Mouse (Mus musculus): ENCODE results near the gene Magel2. TPM values are rescaled to one million over a fixed set of nuclear protein-coding genes. Genes with fewer than 3 reads are reported as not detected.

Magel2 gene
- polyA plus RNA-seq (2015; fragmentation: Nextera tagmentation; extraction: Ambion mirVana): 12.9 and 17.4 TPM in 2 replicates

DNA sequence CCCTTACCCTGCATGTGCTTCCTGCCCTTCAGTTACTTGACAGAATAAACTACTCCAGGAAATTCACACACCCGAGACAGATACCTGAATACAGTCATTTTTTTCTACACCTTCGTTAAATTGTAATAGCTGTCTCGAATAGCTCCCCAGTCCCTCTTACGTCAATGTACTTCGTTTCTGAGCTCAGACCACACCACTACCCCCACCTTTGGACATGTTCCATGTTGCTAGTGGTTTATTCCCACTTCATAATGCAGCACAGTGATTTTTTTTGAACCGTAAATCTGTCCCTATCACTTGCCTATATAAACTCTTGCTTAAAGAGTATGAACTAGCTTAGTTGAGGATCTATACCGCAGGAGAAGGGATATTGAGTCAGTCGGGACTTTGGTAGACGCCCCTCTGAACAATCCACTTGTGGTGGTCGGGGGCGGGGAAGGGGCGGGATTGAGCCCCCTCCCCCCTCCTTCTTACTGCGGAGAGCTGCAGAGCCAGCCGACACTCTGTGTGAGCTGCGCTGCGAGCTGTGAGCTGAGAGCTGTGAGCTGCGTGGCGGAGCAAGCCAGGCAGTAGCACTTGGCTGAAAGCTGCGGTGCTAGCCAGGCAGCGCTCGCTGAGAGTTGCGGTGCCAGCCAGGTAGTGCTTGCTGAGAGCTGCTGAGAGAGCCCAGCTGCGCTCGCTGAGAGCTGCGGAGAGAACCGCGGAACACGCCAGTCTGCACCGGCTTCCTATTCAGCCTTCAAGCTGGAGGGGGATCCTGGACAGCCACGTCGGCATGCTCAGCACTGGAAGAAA is at the start of gene Magel2:
Magel2 (plus strand) TSS at position 501 of the 795 bp plus-strand sequence.
- H3K4me3 ChIP-seq: peak within 1 kb of the TSS; percentile 51
- peak within 1 kb of the TSS; percentile 57 for H3K4me2 ChIP-seq
- no peaks in the 10 kb centered on the region for H3K27me3 ChIP-seq
- H3K9me3 ChIP-seq: 0 out of 2 replicates have a peak, but pooled peaks cover 2% of the 10 kb centered on the region
- no peaks in the 10 kb centered on the region for H3K36me3 ChIP-seq
- H3K4me1 ChIP-seq (replicated peaks): peaks cover 18% of the 10 kb centered on the region
- H3K27ac ChIP-seq (replicated peaks): peak within 1 kb of the TSS; percentile 72
- ATAC-seq (ENCODE audit: low FRiP score, low read depth): peak; percentile 96
- 23% methylated on average over 31 of the region's 31 CpGs for WGBS
- H3K9ac ChIP-seq: peak within 1 kb of the TSS; percentile 56

GRCm38 (mm10) chr7:62345411-62345810 is 31.4 kb upstream of the Magel2 start:
- H3K4me2 ChIP-seq: no peak overlapping the region
- H3K9ac ChIP-seq: no peak overlapping the region
- H3K36me3 ChIP-seq: no peaks in the 10 kb centered on the region
- no peaks in the 10 kb centered on the region; the same call in 1 of the 2 replicates for H3K9me3 ChIP-seq
- 39% methylated on average over 1 of the region's 1 CpGs for WGBS
- ATAC-seq (ENCODE audit: low FRiP score, low read depth): no peak
- H3K4me1 ChIP-seq (replicated peaks): 0 out of 2 replicates have a peak, but pooled peaks cover 3% of the 10 kb centered on the region
- H3K27me3 ChIP-seq: no peaks in the 10 kb centered on the region
- no peak overlapping the region for H3K4me3 ChIP-seq
- H3K27ac ChIP-seq (replicated peaks): no peak overlapping the region

- Histone ChIP-seq H3K27me3 (no peaks in the 10 kb centered on the region), H3K9ac (no peak within 1 kb of the TSS), H3K4me2 (no peak within 1 kb of the TSS), H3K36me3 (no peaks in the 10 kb centered on the region), H3K9me3 (no peaks in the 10 kb centered on the region; the same call in none of the 2 replicates), H3K27ac (replicated peaks) (no peak within 1 kb of the TSS), H3K4me1 (replicated peaks) (0 out of 2 replicates have a peak, but pooled peaks cover 3% of the 10 kb centered on the region), H3K4me3 (no peak within 1 kb of the TSS)
- WGBS: 68% methylated on average over 1 of the region's 1 CpGs
- ATAC-seq (ENCODE audit: low FRiP score, low read depth): no peak
Observed at GRCm38 (mm10) chr7:62346269-62346668, 30.5 kb upstream of the Magel2 start, which contains the start of gene Ndn. TSS of gene Ndn (plus strand) at chr7:62346569.

DNA sequence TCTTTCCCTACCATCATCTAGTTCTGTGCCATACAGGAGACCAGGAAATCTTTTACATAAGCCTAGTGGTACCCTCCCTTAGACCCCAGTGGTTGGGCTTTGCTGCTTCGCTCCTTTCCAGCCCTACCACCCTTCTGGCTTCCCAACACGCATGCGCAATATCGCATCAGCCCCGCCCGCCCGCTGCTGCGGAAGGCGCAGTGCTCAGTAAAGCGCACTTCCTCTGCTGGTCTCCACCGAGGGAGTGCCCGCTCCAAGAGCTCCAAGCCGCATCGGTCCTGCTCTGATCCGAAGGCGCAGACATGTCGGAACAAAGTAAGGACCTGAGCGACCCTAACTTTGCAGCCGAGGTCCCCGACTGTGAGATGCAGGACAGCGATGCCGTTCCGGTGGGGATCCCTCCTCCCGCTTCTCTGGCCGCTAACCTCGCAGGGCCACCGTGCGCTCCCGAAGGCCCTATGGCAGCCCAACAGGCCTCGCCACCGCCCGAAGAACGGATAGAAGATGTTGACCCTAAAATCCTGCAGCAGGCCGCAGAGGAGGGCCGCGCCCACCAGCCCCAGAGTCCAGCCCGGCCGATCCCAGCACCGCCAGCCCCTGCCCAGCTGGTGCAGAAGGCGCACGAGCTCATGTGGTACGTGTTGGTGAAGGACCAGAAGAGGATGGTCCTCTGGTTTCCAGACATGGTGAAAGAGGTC is 28.6 kb upstream of the Magel2 start:
- WGBS: 13% methylated on average over 42 of the region's 42 CpGs
- Histone ChIP-seq H3K9ac (peak overlapping the region; percentile 74), H3K4me1 (replicated peaks) (0 out of 2 replicates have a peak, but pooled peaks cover 3% of the 10 kb centered on the region), H3K4me3 (peak overlapping the region; percentile 64), H3K9me3 (no peaks in the 10 kb centered on the region; the same call in none of the 2 replicates), H3K4me2 (peak overlapping the region; percentile 70), H3K27ac (replicated peaks) (peak overlapping the region; percentile 88), H3K27me3 (no peaks in the 10 kb centered on the region), H3K36me3 (no peaks in the 10 kb centered on the region)
- peak; percentile 98 for ATAC-seq (ENCODE audit: low FRiP score, low read depth)

DNA sequence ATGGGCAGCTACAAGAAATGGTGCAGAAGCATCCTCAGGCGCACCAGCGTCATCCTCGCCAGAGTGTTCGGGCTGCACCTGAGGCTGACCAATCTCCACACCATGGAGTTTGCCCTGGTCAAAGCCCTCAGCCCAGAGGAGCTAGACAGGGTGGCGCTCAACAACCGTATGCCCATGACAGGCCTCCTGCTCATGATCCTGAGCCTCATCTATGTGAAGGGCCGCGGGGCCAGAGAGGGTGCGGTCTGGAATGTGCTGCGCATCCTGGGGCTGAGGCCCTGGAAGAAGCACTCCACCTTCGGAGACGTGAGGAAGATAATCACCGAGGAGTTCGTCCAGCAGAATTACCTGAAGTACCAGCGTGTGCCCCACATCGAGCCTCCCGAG is 28.0 kb upstream of the Magel2 start:
- peak overlapping the region; percentile 74 for H3K9ac ChIP-seq
- H3K4me3 ChIP-seq: peak overlapping the region; percentile 64
- peak overlapping the region; percentile 88 for H3K27ac ChIP-seq (replicated peaks)
- no peaks in the 10 kb centered on the region for H3K27me3 ChIP-seq
- peak; percentile 42; the same call in 1 of the 2 replicates for ATAC-seq (ENCODE audit: low FRiP score, low read depth)
- H3K4me1 ChIP-seq (replicated peaks): 0 out of 2 replicates have a peak, but pooled peaks cover 3% of the 10 kb centered on the region
- peak overlapping the region; percentile 70 for H3K4me2 ChIP-seq
- WGBS: 34% methylated on average over 17 of the region's 17 CpGs
- H3K9me3 ChIP-seq: no peaks in the 10 kb centered on the region; the same call in none of the 2 replicates
- H3K36me3 ChIP-seq: no peaks in the 10 kb centered on the region

- 43% methylated on average over 8 of the region's 8 CpGs for WGBS
- Histone ChIP-seq H3K4me3 (no peak overlapping the region), H3K4me2 (peak overlapping the region; percentile 19; the same call in 1 of the 2 replicates), H3K9me3 (no peaks in the 10 kb centered on the region; the same call in none of the 2 replicates), H3K27ac (replicated peaks) (peak overlapping the region; percentile 49; the same call in 1 of the 2 replicates), H3K9ac (no peak overlapping the region), H3K4me1 (replicated peaks) (0 out of 2 replicates have a peak, but pooled peaks cover 3% of the 10 kb centered on the region), H3K27me3 (no peaks in the 10 kb centered on the region), H3K36me3 (no peaks in the 10 kb centered on the region)
- ATAC-seq (ENCODE audit: low FRiP score, low read depth): no peak
Observed at GRCm38 (mm10) chr7:62351266-62351665, 25.5 kb upstream of the Magel2 start.

- Histone ChIP-seq H3K27me3 (no peaks in the 10 kb centered on the region), H3K4me3 (peak overlapping the region; percentile 25), H3K27ac (replicated peaks) (peak overlapping the region; percentile 85), H3K9me3 (0 out of 2 replicates have a peak, but pooled peaks cover 2% of the 10 kb centered on the region), H3K4me2 (peak overlapping the region; percentile 27), H3K4me1 (replicated peaks) (no peaks in the 10 kb centered on the region), H3K9ac (peak overlapping the region; percentile 35; the same call in 1 of the 2 replicates), H3K36me3 (no peaks in the 10 kb centered on the region)
- peak; percentile 85; the same call in 1 of the 2 replicates for ATAC-seq (ENCODE audit: low FRiP score, low read depth)
- 62% methylated on average over 7 of the region's 7 CpGs for WGBS
Observed at GRCm38 (mm10) chr7:62365039-62365636, 11.7 kb upstream of the Magel2 start.

DNA sequence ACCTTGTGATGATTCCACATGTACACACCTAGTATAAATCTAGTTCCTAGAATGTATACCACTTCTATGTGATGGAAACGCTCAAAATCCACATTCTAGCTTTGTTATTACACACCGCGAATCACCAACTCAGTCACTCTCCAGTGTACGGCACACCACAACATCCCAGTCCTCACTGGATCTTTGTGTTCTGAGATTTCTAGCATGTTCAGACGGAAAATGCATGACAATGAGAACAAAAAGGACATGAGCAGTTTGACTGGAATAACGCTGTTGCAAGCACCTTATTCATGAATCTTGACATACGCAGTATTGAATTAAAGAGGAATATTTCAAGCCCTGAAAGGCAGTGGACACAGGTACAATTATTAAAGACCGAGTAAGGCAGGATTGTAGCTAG is 10.1 kb upstream of the Magel2 start:
- Histone ChIP-seq H3K9ac (peak overlapping the region; percentile 35; the same call in 1 of the 2 replicates), H3K27me3 (no peaks in the 10 kb centered on the region), H3K4me2 (peak overlapping the region; percentile 46), H3K4me1 (replicated peaks) (no peaks in the 10 kb centered on the region), H3K27ac (replicated peaks) (peak overlapping the region; percentile 82), H3K9me3 (0 out of 2 replicates have a peak, but pooled peaks cover 2% of the 10 kb centered on the region), H3K36me3 (no peaks in the 10 kb centered on the region), H3K4me3 (peak overlapping the region; percentile 28)
- no peak for ATAC-seq (ENCODE audit: low FRiP score, low read depth)
- WGBS: 45% methylated on average over 8 of the region's 8 CpGs

DNA sequence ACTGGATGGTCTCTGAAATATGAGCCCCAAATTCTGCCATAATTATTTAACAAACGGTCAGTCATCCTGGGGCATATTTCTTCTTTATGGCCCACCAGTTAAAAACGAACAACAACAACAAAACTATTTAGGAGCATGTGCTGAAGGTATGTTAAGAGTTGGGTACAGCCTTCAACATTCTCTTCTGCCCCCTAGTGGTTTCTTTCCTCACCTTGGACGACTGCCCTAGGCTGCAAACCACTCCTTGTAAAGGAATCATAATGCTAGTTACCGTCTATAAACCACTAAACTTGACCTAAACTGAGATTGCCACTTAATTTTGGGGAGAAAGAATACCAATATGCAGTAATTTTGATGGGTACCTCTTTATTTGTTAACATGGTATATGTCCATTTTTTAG is 1.2 kb upstream of the Magel2 start:
- H3K36me3 ChIP-seq: no peaks in the 10 kb centered on the region
- ATAC-seq (ENCODE audit: low FRiP score, low read depth): no peak
- no peak overlapping the region for H3K9ac ChIP-seq
- H3K4me3 ChIP-seq: no peak overlapping the region
- 36% methylated on average over 4 of the region's 4 CpGs for WGBS
- 0 out of 2 replicates have a peak, but pooled peaks cover 2% of the 10 kb centered on the region for H3K9me3 ChIP-seq
- H3K27me3 ChIP-seq: no peaks in the 10 kb centered on the region
- H3K4me2 ChIP-seq: peak overlapping the region; percentile 57
- H3K4me1 ChIP-seq (replicated peaks): peaks cover 18% of the 10 kb centered on the region
- H3K27ac ChIP-seq (replicated peaks): no peak overlapping the region

GRCm38 (mm10) chr7:62377313-62377712 is 503 bp downstream of the Magel2 start:
- WGBS: 24% methylated on average over 14 of the region's 14 CpGs
- peak overlapping the region; percentile 72 for H3K27ac ChIP-seq (replicated peaks)
- peak overlapping the region; percentile 57 for H3K4me2 ChIP-seq
- no peaks in the 10 kb centered on the region for H3K27me3 ChIP-seq
- peaks cover 18% of the 10 kb centered on the region for H3K4me1 ChIP-seq (replicated peaks)
- H3K9me3 ChIP-seq: 0 out of 2 replicates have a peak, but pooled peaks cover 2% of the 10 kb centered on the region
- H3K36me3 ChIP-seq: no peaks in the 10 kb centered on the region
- H3K4me3 ChIP-seq: peak overlapping the region; percentile 51
- peak; percentile 59 for ATAC-seq (ENCODE audit: low FRiP score, low read depth)
- H3K9ac ChIP-seq: peak overlapping the region; percentile 56

DNA sequence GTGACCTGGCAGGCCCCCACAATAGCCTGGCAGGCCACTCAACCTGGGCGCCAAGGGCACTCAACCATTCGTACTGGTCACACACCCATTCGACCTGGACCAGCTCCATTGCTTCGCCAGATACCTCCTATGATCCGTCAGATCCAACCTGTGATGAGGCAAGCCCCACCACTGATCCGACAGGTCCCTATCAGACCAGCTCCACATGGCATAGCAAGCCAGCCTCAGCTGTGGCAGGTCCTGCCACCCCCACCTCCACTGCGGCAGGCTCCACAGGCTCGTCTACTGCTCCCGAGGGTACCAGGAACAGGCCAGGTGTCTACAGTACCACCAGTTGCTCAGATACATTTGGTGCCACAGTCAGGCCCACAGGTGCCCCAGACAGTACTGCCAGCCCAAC is 1.7 kb downstream of the Magel2 start:
- Histone ChIP-seq H3K4me3 (peak overlapping the region; percentile 51), H3K27me3 (no peaks in the 10 kb centered on the region), H3K4me1 (replicated peaks) (peaks cover 18% of the 10 kb centered on the region), H3K9me3 (0 out of 2 replicates have a peak, but pooled peaks cover 8% of the 10 kb centered on the region), H3K4me2 (peak overlapping the region; percentile 57), H3K9ac (peak overlapping the region; percentile 56; the same call in 1 of the 2 replicates), H3K36me3 (no peaks in the 10 kb centered on the region), H3K27ac (replicated peaks) (no peak overlapping the region)
- WGBS: 89% methylated on average over 9 of the region's 9 CpGs
- ATAC-seq (ENCODE audit: low FRiP score, low read depth): no peak

All from hindbrain, embryonic 15.5 days (tissue).